Mouse (Mus musculus): ENCODE measurements at regions not wholly inside any gene's neighbourhood (a gene's known extent, or its start where the extent isn't known, plus 50 kb on each side); places are given as distances from the start of the nearest gene placed in this dataset.

GRCm38 (mm10) chr10:98257980-98258707 lies 531.6 kb upstream of the C030005K15Rik start:
- Histone ChIP-seq H3K27ac (no peak overlapping the region), H3K4me3 (no peak overlapping the region)
- intact Hi-C loops (cut with DNase I) = no loop called here
- no peak for DNase-seq
- no peak for TF ChIP-seq CTCF (IDR thresholded peaks at IDR 0.05)

- DNase-seq = no peak
- H3K4me3 ChIP-seq = no peak overlapping the region
- intact Hi-C loops (cut with DNase I) = no loop called here
- H3K27ac ChIP-seq = no peak overlapping the region
- TF ChIP-seq CTCF (IDR thresholded peaks at IDR 0.05) = no peak
These were observed 532.7 kb upstream of the C030005K15Rik start for GRCm38 (mm10) chr10:98259283-98259682.

GRCm38 (mm10) chr10:98268511-98268910 lies 542.0 kb upstream of the C030005K15Rik start:
- DNase-seq = no peak
- no peak for TF ChIP-seq CTCF (IDR thresholded peaks at IDR 0.05)
- Histone ChIP-seq H3K4me3 (no peak overlapping the region), H3K27ac (no peak overlapping the region)
- intact Hi-C loops (cut with DNase I) = no loop called here

DNA sequence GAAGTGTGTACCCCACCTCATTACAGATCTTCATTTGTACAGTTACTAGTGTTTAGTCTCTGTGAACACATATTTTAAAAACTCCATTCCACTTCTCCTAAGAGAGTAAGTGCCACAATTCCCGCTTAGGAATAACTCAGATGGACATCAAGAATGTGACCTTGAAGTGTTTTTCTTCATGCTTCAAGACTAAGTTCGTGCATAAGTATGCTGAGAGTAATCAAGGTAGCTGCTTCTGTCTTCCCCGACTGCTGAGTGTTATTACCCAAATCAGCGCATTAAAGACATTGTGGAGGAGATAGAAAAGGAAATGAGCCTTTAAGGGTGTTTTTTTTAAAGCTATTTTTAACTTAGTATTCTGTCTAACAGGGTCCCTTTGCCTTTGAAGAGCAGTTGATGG lies 565.1 kb upstream of the C030005K15Rik start:
- intact Hi-C loops (cut with DNase I) = no loop called here
- DNase-seq = no peak
- Histone ChIP-seq H3K4me3 (no peak overlapping the region), H3K27ac (no peak overlapping the region)
- TF ChIP-seq CTCF (IDR thresholded peaks at IDR 0.05) = no peak

DNA sequence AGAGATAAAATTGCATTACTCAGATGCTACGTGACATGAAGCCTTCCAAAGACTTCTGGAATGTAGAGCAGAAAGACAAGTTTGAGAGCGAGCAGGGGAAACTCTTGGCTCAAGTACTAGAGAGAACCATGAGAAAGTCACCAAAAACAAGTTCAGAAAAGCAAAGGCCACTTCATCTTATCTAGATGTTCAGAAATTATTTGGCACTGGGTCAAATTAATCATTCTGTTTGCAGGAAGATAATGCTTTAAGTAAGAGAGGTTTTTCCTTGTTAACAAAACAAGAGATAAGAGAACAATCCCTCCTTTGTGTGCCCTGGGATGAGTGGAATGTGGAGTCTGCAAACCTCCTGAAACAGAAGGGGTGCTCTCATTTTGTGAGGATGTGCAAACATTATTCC lies 565.6 kb upstream of the C030005K15Rik start:
- no peak for TF ChIP-seq CTCF (IDR thresholded peaks at IDR 0.05)
- no peak for DNase-seq
- intact Hi-C loops (cut with DNase I) = no loop called here

GRCm38 (mm10) chr10:98305667-98306066 lies 579.1 kb upstream of the C030005K15Rik start:
- intact Hi-C loops (cut with DNase I) = no loop called here
- Histone ChIP-seq H3K27ac (no peak overlapping the region), H3K4me3 (no peak overlapping the region)
- no peak for TF ChIP-seq CTCF (IDR thresholded peaks at IDR 0.05)
- DNase-seq = no peak

More for the DNA sequence above, 565.6 kb upstream of the C030005K15Rik start:
- H3K27ac ChIP-seq = no peak overlapping the region
- no peak overlapping the region for H3K4me3 ChIP-seq

- no peak for DNase-seq
- H3K27ac ChIP-seq = no peak overlapping the region
- no peak overlapping the region for H3K4me3 ChIP-seq
- intact Hi-C loops (cut with DNase I) = no loop called here
- no peak for TF ChIP-seq CTCF (IDR thresholded peaks at IDR 0.05)
These were observed 583.1 kb upstream of the C030005K15Rik start for GRCm38 (mm10) chr10:98309667-98310066.

GRCm38 (mm10) chr10:98311403-98311802 lies 584.8 kb upstream of the C030005K15Rik start:
- no peak overlapping the region for H3K4me3 ChIP-seq
- DNase-seq = no peak
- intact Hi-C loops (cut with DNase I) = no loop called here
- H3K27ac ChIP-seq = no peak overlapping the region
- no peak for TF ChIP-seq CTCF (IDR thresholded peaks at IDR 0.05)

- intact Hi-C loops (cut with DNase I) = no loop called here
- DNase-seq = no peak
- TF ChIP-seq CTCF (IDR thresholded peaks at IDR 0.05) = no peak
- Histone ChIP-seq H3K27ac (no peak overlapping the region), H3K4me3 (no peak overlapping the region)
These were observed 591.9 kb upstream of the C030005K15Rik start for GRCm38 (mm10) chr10:98318416-98318815.

DNA sequence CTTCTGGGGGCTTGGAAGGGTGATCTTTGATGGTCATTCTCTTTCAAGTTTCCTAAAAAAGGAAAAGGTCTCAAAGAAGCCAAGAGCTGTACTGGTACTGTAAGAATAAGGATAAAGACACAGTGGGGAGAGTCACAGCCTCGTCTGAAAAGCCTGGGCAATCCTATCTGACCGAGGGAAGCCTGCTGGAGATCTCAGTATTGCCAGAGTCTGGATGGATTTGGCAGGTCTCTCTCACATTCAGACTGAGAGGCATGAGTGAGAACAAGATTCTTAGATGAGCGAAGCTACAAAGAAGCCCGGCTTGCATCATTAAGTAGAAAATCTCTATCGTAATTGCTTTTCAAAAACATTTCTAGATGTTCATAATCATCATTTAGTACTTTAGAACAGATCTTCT lies 590.4 kb upstream of the Atp2b1 start:
- no peak for DNase-seq
- Histone ChIP-seq H3K27ac (no peak overlapping the region), H3K4me3 (no peak overlapping the region)
- intact Hi-C loops (cut with DNase I) = no loop called here
- TF ChIP-seq CTCF (IDR thresholded peaks at IDR 0.05) = no peak

DNA sequence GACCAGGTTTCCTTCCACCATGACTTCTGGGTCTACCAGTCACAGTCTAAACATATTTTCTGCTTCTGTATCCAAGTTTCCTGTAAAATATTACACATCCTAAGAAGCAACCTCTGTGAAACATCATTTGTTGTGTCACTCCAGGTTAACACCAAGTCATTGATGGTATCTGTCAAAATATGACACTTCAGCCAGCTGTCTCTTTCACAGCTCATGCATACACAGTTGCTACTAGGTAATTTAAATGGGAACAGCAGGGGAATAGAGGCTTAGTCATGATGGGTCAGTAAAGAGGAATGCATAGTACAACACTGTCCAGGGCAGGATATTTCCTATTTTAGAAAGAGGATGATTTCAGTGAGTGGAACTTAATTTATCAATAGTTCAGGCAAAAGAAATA lies 589.6 kb upstream of the Atp2b1 start:
- intact Hi-C loops (cut with DNase I) = no loop called here
- Histone ChIP-seq H3K4me3 (no peak overlapping the region), H3K27ac (no peak overlapping the region)
- no peak for TF ChIP-seq CTCF (IDR thresholded peaks at IDR 0.05)
- DNase-seq = no peak

GRCm38 (mm10) chr10:98325720-98326119 lies 588.5 kb upstream of the Atp2b1 start:
- no peak for DNase-seq
- intact Hi-C loops (cut with DNase I) = no loop called here
- no peak overlapping the region for H3K4me3 ChIP-seq
- TF ChIP-seq CTCF (IDR thresholded peaks at IDR 0.05) = no peak
- H3K27ac ChIP-seq = no peak overlapping the region

- no peak overlapping the region; the same call in 1 of the 2 replicates for H3K27ac ChIP-seq
- TF ChIP-seq CTCF (IDR thresholded peaks at IDR 0.05) = no peak
- no peak for DNase-seq
- intact Hi-C loops (cut with DNase I) = no loop called here
- H3K4me3 ChIP-seq = no peak overlapping the region
These were observed 581.5 kb upstream of the Atp2b1 start for GRCm38 (mm10) chr10:98332682-98333081.

DNA sequence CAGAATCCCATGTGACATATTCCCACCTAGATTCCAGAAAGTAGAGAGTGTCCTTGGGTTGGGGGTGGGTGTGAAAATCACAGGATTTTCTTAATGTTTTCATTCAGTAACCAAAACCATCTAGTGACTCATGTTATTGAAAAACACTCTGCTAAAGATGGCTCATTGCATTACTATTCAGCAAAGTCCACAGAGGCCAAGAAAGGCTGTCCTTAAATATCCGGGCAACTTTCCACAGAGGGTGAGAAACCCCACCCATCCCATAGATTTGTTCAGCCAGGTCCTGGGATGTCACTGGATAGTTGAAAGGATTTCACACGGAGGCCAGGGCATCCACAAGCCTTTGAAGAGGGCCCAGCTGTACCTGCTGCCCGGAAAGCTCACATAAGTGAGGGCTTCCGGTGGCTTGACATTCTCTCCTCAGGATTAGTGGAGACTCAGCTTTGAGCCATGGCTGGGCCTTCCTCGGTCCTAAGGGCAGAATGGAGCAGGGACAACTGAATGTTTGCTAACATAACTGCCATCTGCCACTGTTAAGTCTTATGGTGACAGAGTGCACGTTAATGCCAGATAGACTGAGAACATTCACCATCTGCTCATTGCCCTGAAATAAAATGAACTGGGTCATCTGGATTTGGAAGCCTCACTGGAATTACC lies 580.7 kb upstream of the Atp2b1 start:
- peak; percentile 38 for DNase-seq
- Histone ChIP-seq H3K27ac (peak overlapping the region; percentile 59; the same call in 1 of the 2 replicates), H3K4me3 (no peak overlapping the region)
- TF ChIP-seq CTCF (IDR thresholded peaks at IDR 0.05) = no peak
- intact Hi-C loops (cut with DNase I) = no loop called here

All from gastrocnemius, adult 2 months (tissue).